Mouse (Mus musculus) heart, adult 11 months (tissue): ENCODE data around the gene Cd276.

ENCODE experiments used
- DNase-seq: peaks from one replicate; pipeline ENCODE4 v3.0.0; 2022

Gene Cd276

GRCm38 (mm10) chr9:58550928-58551327 is 4.3 kb downstream of the Cd276 start:
- DNase-seq, result peak; percentile 83

GRCm38 (mm10) chr9:58549694-58550093 is 5.5 kb downstream of the Cd276 start:
- no peak for DNase-seq

- no peak for DNase-seq
Observed at GRCm38 (mm10) chr9:58548897-58549296, 6.3 kb downstream of the Cd276 start.

GRCm38 (mm10) chr9:58546630-58547360 is 8.4 kb downstream of the Cd276 start:
- DNase-seq, result no peak

GRCm38 (mm10) chr9:58545428-58545827 is 9.8 kb downstream of the Cd276 start:
- no peak for DNase-seq

GRCm38 (mm10) chr9:58544879-58545324 is 10.3 kb downstream of the Cd276 start:
- DNase-seq, result peak; percentile 93

GRCm38 (mm10) chr9:58541895-58542338 is 13.3 kb downstream of the Cd276 start:
- peak; percentile 99 for DNase-seq

GRCm38 (mm10) chr9:58539886-58540285 is 15.4 kb downstream of the Cd276 start:
- DNase-seq, result no peak

GRCm38 (mm10) chr9:58537774-58538173 is 17.5 kb downstream of the Cd276 start:
- DNase-seq, result no peak

GRCm38 (mm10) chr9:58535447-58536134 is 19.6 kb downstream of the Cd276 start:
- peak; percentile 93 for DNase-seq

- no peak for DNase-seq
Observed at GRCm38 (mm10) chr9:58534766-58535165, 20.5 kb downstream of the Cd276 start.

GRCm38 (mm10) chr9:58533322-58533721 is 21.9 kb downstream of the Cd276 start:
- no peak for DNase-seq

GRCm38 (mm10) chr9:58532236-58532635 is 23.0 kb downstream of the Cd276 start:
- no peak for DNase-seq

- no peak for DNase-seq
Observed at GRCm38 (mm10) chr9:58530407-58530806, 24.8 kb downstream of the Cd276 start.

GRCm38 (mm10) chr9:58527841-58528240 is 27.4 kb downstream of the Cd276 start:
- DNase-seq, result no peak

GRCm38 (mm10) chr9:58525108-58525507 is 30.1 kb downstream of the Cd276 start:
- no peak for DNase-seq

GRCm38 (mm10) chr9:58521883-58522423 is 33.3 kb downstream of the Cd276 start:
- DNase-seq, result peak; percentile 92

GRCm38 (mm10) chr9:58520816-58521581 is 34.2 kb downstream of the Cd276 start:
- peak; percentile 94 for DNase-seq

GRCm38 (mm10) chr9:58519953-58520352 is 35.3 kb downstream of the Cd276 start:
- no peak for DNase-seq

- DNase-seq, result peak; percentile 97
Observed at GRCm38 (mm10) chr9:58517866-58518750, 37.1 kb downstream of the Cd276 start.

GRCm38 (mm10) chr9:58516480-58516879 is 38.8 kb downstream of the Cd276 start:
- DNase-seq, result no peak

GRCm38 (mm10) chr9:58513749-58514148 is 41.5 kb downstream of the Cd276 start:
- no peak for DNase-seq
